Mouse (Mus musculus): ENCODE results near the gene Scn2b. TPM values are rescaled to one million over a fixed set of nuclear protein-coding genes. Genes with fewer than 3 reads are reported as not detected.

Scn2b gene
- polyA plus RNA-seq, 1 experiment from 2014 or later = 10.0 TPM

DNA sequence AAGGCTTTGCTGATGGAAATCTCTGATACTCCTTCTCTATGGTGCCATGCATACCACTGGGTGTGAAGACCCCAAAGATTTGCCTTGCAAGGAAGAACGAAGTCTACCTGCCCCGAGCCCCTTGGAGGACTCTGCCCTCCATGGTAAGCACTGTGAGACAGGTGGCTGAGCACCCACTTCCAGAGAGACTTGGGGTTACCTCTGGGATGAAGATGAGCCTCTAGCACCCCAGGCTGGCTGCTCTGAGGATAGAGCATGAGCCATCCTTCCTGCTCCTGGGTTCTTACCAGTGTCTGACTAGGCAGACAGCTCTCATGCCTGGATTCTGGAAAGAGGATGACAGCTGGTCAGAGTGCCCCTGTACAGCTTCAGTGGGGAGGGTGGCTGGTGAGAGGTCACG lies 12.5 kb downstream of the Scn2b start:
- ATAC-seq = no peak
- WGBS = 89% methylated on average over 3 of the region's 3 CpGs

DNA sequence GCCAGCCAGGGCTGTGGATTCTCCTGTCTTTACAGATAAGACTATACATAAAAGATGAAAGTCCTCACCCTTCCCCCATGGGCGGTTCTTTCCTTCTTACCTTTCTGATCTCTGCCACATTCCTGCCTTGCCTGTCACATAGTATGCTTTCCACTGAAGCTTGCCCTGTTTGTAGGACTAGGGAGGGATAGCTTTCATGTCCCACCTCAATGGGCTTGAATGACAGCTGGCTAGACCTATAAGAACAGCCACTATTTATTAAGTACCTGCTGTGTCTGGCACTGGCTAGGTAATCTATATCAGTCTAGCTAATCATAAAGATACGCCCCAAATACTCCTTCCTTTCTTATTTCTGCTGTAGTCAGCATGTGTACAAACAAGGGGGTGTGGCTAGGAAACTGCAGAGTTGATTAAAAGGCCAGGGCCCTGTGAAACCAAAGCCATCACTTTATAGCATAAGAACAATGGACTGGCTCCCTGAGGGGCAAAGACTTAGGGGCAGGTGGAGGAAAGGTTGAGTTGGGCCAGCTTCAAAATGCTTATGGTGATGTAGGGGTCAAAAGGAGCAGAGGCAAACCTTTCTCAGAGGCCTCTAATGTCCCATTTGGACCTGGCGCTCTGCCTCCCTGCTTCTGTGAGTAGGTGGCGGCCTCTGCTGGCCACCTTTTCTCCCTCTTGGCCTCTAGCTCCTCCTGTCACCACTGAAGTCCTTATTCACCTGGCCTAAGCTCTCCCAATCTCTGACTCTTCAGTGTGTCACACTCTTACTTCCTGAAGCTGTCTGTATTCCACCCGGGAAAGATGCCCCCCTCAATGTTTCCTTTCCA lies 16.1 kb downstream of the Scn2b start:
- H3K9ac ChIP-seq (ENCODE audit: low read depth, low read length) = no peak overlapping the region
- H3K36me3 ChIP-seq (ENCODE audit: control insufficient read depth, insufficient read depth, low read length) = no peaks in the 10 kb centered on the region
- peaks cover 34% of the 10 kb centered on the region for H3K27me3 ChIP-seq (replicated peaks; ENCODE audit: control insufficient read depth, insufficient read depth, low read length)
- 25% methylated on average over 5 of the region's 5 CpGs for WGBS
- no peak overlapping the region for H3K4me2 ChIP-seq (ENCODE audit: low read length)
- H3K27ac ChIP-seq (ENCODE audit: low read depth, low read length) = no peak overlapping the region
- ATAC-seq = no peak
- no peak overlapping the region for H3K4me3 ChIP-seq (ENCODE audit: low read length)
- peaks cover 9% of the 10 kb centered on the region for H3K4me1 ChIP-seq (ENCODE audit: control insufficient read depth, insufficient read depth, low read depth, low read length)
- no peaks in the 10 kb centered on the region for H3K9me3 ChIP-seq (ENCODE audit: control insufficient read depth, low read length)

More for the DNA sequence above, 12.5 kb downstream of the Scn2b start:
- no peak overlapping the region for H3K27ac ChIP-seq (ENCODE audit: low read depth, low read length)
- H3K36me3 ChIP-seq (ENCODE audit: control insufficient read depth, insufficient read depth, low read length) = peaks cover 13% of the 10 kb centered on the region; the same call in 1 of the 2 replicates
- H3K9ac ChIP-seq (ENCODE audit: low read depth, low read length) = no peak overlapping the region
- no peaks in the 10 kb centered on the region for H3K9me3 ChIP-seq (ENCODE audit: control insufficient read depth, low read length)
- no peak overlapping the region for H3K4me3 ChIP-seq (ENCODE audit: low read length)
- H3K4me2 ChIP-seq (ENCODE audit: low read length) = no peak overlapping the region
- H3K27me3 ChIP-seq (replicated peaks; ENCODE audit: control insufficient read depth, insufficient read depth, low read length) = peaks cover 8% of the 10 kb centered on the region
- H3K4me1 ChIP-seq (ENCODE audit: control insufficient read depth, insufficient read depth, low read depth, low read length) = no peaks in the 10 kb centered on the region

DNA sequence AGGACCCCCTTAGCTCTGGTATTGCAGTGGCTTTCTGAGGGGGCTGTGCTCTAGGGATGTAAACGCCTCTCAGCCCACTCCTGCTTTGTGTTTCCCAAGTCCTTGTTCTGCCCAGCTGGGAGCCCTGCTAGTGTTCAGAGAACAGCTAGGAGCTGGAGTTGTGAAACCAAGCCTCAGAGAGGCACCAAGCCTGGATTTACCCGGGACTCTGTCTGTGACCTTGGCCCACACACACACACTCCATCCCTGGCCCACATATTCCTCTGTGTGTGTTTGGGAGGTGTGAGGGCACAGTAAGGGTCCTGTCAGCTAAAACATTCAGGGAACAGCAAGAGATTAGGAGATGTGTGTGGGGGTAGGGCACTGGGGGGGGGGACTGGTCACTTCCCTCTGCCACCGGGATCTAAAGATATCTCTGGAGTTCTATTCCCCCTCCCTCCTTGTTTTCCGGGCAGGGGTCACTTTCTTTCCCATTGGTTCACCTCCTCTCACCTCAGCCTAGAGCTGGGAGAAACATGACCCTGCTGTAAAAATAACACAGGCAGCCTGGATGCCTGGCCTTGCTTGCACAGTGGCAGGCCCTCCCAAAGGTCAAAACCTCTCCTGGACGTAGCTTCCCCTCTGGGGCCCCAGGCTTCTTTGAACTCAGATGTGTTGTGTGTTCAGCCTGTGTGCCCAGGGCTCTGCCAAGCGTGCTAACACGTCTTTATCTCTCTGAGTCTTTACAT lies 19.0 kb downstream of the Scn2b start:
- H3K4me2 ChIP-seq (ENCODE audit: low read length) = no peak overlapping the region
- peaks cover 14% of the 10 kb centered on the region for H3K4me1 ChIP-seq (ENCODE audit: control insufficient read depth, insufficient read depth, low read depth, low read length)
- H3K27ac ChIP-seq (ENCODE audit: low read depth, low read length) = no peak overlapping the region
- H3K27me3 ChIP-seq (replicated peaks; ENCODE audit: control insufficient read depth, insufficient read depth, low read length) = peaks cover 49% of the 10 kb centered on the region
- H3K36me3 ChIP-seq (ENCODE audit: control insufficient read depth, insufficient read depth, low read length) = no peaks in the 10 kb centered on the region
- 19% methylated on average over 7 of the region's 7 CpGs for WGBS
- no peaks in the 10 kb centered on the region for H3K9me3 ChIP-seq (ENCODE audit: control insufficient read depth, low read length)
- no peak for ATAC-seq
- H3K9ac ChIP-seq (ENCODE audit: low read depth, low read length) = no peak overlapping the region
- no peak overlapping the region for H3K4me3 ChIP-seq (ENCODE audit: low read length)

DNA sequence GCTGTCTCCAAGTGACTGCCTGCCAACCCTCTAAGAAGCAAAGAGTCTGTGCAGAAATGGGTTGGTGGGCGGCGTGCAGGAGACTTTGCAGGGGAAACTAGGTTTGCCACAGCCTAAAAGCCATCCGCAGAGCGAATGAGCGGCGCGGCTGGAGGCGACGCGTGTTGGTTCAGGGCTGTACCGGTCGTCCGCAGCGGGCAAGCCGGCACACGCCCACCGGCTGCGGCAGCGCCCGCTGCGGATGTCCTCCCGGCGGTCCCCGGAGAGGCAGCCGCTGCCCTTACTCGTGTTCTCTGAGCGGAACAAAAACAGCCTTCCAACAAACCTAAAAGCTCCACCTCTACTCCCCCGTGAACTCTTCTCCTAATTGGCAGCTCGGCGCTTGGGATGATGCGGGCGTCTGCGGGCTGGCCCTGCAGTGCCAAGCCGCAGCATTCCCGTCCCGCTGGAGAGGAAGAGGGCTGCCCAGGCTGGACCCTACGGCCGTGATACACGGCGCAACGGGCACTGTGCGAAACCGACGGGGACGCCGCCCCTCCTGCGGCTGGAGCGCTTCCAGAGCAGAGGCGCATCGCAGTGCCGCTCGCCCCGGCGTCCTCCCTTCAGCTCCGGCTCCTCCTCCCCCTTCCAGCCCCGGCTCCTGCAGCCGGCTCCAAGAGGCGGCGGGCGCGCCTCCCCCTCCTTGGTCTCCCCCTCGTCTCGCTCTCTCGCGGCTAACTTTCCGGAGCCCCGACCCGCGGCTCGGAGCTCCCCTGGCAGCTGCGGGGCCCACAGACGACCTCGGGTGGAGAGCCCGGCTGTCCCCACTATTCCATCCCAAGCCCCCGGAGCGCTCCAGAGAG lies 20.8 kb downstream of the Scn2b start, which contains the start of gene Scn4b:
Scn4b (plus strand) TSS at position 205 of the 842 bp plus-strand sequence.
- ATAC-seq = peak; percentile 74

DNA sequence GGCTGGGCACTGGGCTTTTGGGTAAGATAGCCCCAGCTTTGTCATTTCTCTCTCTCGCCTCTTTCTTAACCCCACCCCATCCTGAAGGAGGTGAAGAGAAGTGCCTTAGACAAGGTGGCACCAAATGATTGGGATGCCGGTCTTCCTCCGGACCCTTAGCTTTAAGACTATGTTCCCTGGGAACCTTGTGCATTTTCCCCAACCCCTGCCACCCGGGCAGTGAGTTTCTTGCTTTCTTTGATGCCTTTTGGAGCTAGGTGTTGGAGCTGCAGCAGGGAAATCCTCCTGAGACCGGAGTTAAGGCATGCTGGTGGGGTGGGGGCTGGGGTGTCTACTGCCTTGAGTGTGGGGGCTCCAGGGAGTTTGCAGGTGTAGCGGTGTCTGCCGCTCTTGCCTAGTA lies 21.5 kb downstream of the Scn2b start:
- peaks cover 14% of the 10 kb centered on the region for H3K4me1 ChIP-seq (ENCODE audit: control insufficient read depth, insufficient read depth, low read depth, low read length)
- 4% methylated on average over 7 of the region's 7 CpGs for WGBS

More for the DNA sequence above, 20.8 kb downstream of the Scn2b start, which contains the start of gene Scn4b:
- Histone ChIP-seq H3K4me1 (ENCODE audit: control insufficient read depth, insufficient read depth, low read depth, low read length) (peaks cover 14% of the 10 kb centered on the region), H3K4me3 (ENCODE audit: low read length) (peak within 1 kb of the TSS; percentile 51), H3K9me3 (ENCODE audit: control insufficient read depth, low read length) (no peaks in the 10 kb centered on the region), H3K9ac (ENCODE audit: low read depth, low read length) (peak within 1 kb of the TSS; percentile 60), H3K27ac (ENCODE audit: low read depth, low read length) (no peak within 1 kb of the TSS), H3K36me3 (ENCODE audit: control insufficient read depth, insufficient read depth, low read length) (no peaks in the 10 kb centered on the region), H3K4me2 (ENCODE audit: low read length) (peak within 1 kb of the TSS; percentile 92), H3K27me3 (replicated peaks; ENCODE audit: control insufficient read depth, insufficient read depth, low read length) (peaks cover 57% of the 10 kb centered on the region)
- WGBS = under 1% methylated on average over 70 of the region's 76 CpGs

DNA sequence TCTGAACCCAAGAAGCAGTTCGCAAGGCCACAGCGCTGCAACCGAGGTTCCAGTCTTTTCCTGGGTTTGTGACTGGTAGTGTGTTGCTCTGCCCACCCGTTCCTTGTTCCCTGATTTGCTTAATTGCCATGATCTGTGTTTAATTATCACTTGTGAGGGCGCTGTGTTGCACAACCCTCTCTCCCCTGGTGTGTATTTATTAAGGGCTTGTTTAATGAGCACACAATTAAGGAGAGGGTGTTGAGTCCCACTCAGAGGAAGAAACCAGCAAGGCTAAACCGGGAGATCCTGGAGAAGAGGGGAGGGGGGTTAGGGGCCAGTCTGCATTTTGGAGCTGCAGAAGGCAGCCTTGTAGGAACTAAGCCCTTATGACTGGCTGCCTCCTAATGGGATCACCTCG lies 23.4 kb downstream of the Scn2b start:
- Histone ChIP-seq H3K4me3 (ENCODE audit: low read length) (no peak overlapping the region), H3K9ac (ENCODE audit: low read depth, low read length) (no peak overlapping the region), H3K27me3 (replicated peaks; ENCODE audit: control insufficient read depth, insufficient read depth, low read length) (peaks cover 58% of the 10 kb centered on the region), H3K4me2 (ENCODE audit: low read length) (no peak overlapping the region), H3K4me1 (ENCODE audit: control insufficient read depth, insufficient read depth, low read depth, low read length) (peaks cover 19% of the 10 kb centered on the region), H3K9me3 (ENCODE audit: control insufficient read depth, low read length) (no peaks in the 10 kb centered on the region), H3K36me3 (ENCODE audit: control insufficient read depth, insufficient read depth, low read length) (no peaks in the 10 kb centered on the region), H3K27ac (ENCODE audit: low read depth, low read length) (no peak overlapping the region)
- no peak for ATAC-seq
- 45% methylated on average over 7 of the region's 7 CpGs for WGBS

More for the DNA sequence above, 21.5 kb downstream of the Scn2b start:
- ATAC-seq = no peak
- Histone ChIP-seq H3K4me2 (ENCODE audit: low read length) (peak overlapping the region; percentile 92), H3K9ac (ENCODE audit: low read depth, low read length) (no peak overlapping the region; the same call in 1 of the 2 replicates), H3K4me3 (ENCODE audit: low read length) (peak overlapping the region; percentile 51), H3K36me3 (ENCODE audit: control insufficient read depth, insufficient read depth, low read length) (no peaks in the 10 kb centered on the region), H3K27ac (ENCODE audit: low read depth, low read length) (no peak overlapping the region), H3K9me3 (ENCODE audit: control insufficient read depth, low read length) (no peaks in the 10 kb centered on the region), H3K27me3 (replicated peaks; ENCODE audit: control insufficient read depth, insufficient read depth, low read length) (peaks cover 60% of the 10 kb centered on the region)

DNA sequence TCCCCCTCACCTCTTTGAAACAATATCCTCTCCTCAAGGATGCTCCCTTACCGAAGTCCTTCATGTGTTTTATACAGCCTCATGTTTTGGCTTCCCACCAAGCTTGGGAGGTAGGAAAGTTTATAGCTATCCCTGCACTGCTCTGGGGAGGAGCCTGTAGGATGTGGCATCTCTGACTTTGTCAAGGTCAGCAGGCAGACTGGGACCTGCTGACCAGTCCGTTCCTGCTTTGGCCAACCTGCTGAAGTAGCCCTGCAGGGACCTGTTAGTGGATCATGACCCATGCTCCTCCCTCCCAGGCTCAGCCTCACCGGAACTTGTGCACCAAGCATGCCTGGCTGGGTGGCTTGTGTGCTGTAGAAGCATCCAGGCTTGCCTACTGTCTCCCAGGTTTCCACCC lies 25.1 kb downstream of the Scn2b start:
- no peak overlapping the region for H3K4me2 ChIP-seq (ENCODE audit: low read length)
- no peak for ATAC-seq
- peaks cover 43% of the 10 kb centered on the region for H3K27me3 ChIP-seq (replicated peaks; ENCODE audit: control insufficient read depth, insufficient read depth, low read length)
- H3K4me3 ChIP-seq (ENCODE audit: low read length) = no peak overlapping the region
- 64% methylated on average over 3 of the region's 3 CpGs for WGBS
- H3K27ac ChIP-seq (ENCODE audit: low read depth, low read length) = no peak overlapping the region
- H3K9me3 ChIP-seq (ENCODE audit: control insufficient read depth, low read length) = no peaks in the 10 kb centered on the region
- no peak overlapping the region for H3K9ac ChIP-seq (ENCODE audit: low read depth, low read length)
- H3K36me3 ChIP-seq (ENCODE audit: control insufficient read depth, insufficient read depth, low read length) = no peaks in the 10 kb centered on the region
- H3K4me1 ChIP-seq (ENCODE audit: control insufficient read depth, insufficient read depth, low read depth, low read length) = peaks cover 21% of the 10 kb centered on the region

DNA sequence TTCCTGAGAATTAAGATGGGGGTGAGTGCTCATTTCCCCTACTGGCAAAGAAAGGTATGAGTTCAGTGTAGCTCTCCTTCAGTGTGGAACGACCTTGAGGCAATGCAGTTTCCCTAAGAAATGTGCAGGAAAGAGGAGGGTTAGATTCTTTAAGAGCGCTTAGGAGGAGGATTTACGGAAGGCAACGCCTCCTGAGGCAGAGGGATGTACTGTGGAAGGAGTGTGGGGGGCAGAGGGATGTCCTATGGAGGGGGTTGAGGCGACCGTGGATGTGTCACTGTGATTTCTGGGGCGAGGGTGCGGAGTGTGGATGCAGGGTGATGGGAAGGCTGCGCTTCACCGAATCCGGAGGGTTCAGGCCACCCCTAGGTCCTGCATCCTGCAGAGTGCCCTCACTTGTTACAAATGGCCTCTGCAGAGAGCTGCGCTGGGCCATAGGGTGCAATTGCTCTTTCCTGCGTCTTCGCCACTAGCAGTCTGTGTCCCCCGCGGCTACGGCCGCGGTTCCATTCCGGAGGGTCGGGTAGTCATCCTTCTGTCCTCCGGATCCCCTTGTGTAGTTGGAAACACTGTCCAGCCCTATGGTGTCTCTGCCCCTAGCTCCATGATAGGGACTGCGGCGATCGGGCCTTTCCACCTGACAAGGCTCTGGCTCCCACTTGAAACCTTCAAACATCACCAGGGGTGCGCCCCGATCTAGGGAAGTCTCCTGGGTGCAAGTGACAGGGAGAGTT lies 28.1 kb downstream of the Scn2b start:
- H3K4me2 ChIP-seq (ENCODE audit: low read length) = peak overlapping the region; percentile 81
- H3K27ac ChIP-seq (ENCODE audit: low read depth, low read length) = no peak overlapping the region
- H3K4me1 ChIP-seq (ENCODE audit: control insufficient read depth, insufficient read depth, low read depth, low read length) = peaks cover 7% of the 10 kb centered on the region
- H3K9me3 ChIP-seq (ENCODE audit: control insufficient read depth, low read length) = no peaks in the 10 kb centered on the region
- 3% methylated on average over 25 of the region's 27 CpGs for WGBS
- peaks cover 35% of the 10 kb centered on the region for H3K27me3 ChIP-seq (replicated peaks; ENCODE audit: control insufficient read depth, insufficient read depth, low read length)
- H3K9ac ChIP-seq (ENCODE audit: low read depth, low read length) = peak overlapping the region; percentile 62
- H3K36me3 ChIP-seq (ENCODE audit: control insufficient read depth, insufficient read depth, low read length) = no peaks in the 10 kb centered on the region
- H3K4me3 ChIP-seq (ENCODE audit: low read length) = peak overlapping the region; percentile 43
- peak; percentile 68 for ATAC-seq
